Mouse (Mus musculus): ENCODE results near the gene Zfp646.

The Zfp646 gene

GRCm38 (mm10) chr7:127932273-127933031 lies 56.4 kb downstream of the Zfp646 start:
- in situ Hi-C loops (cut with MboI; ENCODE audit: low pct_unique_long_range_greater_than_20kb in 1 of 2, low sequenced_read_pairs in 2 of 2, unreplicated experiment in 1 of 2): no loop called here

- in situ Hi-C loops (cut with MboI; ENCODE audit: low pct_unique_long_range_greater_than_20kb in 1 of 2, low sequenced_read_pairs in 2 of 2, unreplicated experiment in 1 of 2): no loop called here
These were observed 58.1 kb downstream of the Zfp646 start for GRCm38 (mm10) chr7:127934075-127934474.

GRCm38 (mm10) chr7:127935028-127935722 lies 59.2 kb downstream of the Zfp646 start:
- in situ Hi-C loops (cut with MboI; ENCODE audit: low pct_unique_long_range_greater_than_20kb in 1 of 2, low sequenced_read_pairs in 2 of 2, unreplicated experiment in 1 of 2): no loop called here

All from mouse embryonic stem cell (cell line).